Mouse (Mus musculus): Measurements from ENCODE around the gene Lrrc56. TPM values are rescaled to one million over a fixed set of nuclear protein-coding genes. Genes with fewer than 3 reads are reported as not detected.
"Not testable (repeated sequence)": the region's sequence is repeated elsewhere in the genome, so short reads cannot be mapped to it uniquely, and the experiment has no call there.

The Lrrc56 gene
- polyA plus RNA-seq, 1 experiment from 2014 or later: 12.2 TPM

GRCm38 (mm10) chr7:141228279-141229067 is 34.5 kb downstream of the Lrrc56 start, which contains the start of gene Phrf1:
Gene Phrf1, plus strand, starts transcription at chr7:141228784.
- Histone ChIP-seq H3K27ac (peak within 1 kb of the TSS; percentile 89), H3K36me3 (peaks cover 33% of the 10 kb centered on the region), H3K4me2 (peak within 1 kb of the TSS; percentile 97), H3K4me3 (replicated peaks) (peak within 1 kb of the TSS; percentile 97), H3K9ac (peak within 1 kb of the TSS; percentile 99), H3K4me1 (replicated peaks) (peaks cover 32% of the 10 kb centered on the region), H3K27me3 (no peaks in the 10 kb centered on the region), H3K9me3 (replicated peaks) (no peaks in the 10 kb centered on the region; the same call in 1 of the 2 replicates)
- WGBS (ENCODE audit: insufficient replicate concordance): under 1% methylated on average over 76 of the region's 76 CpGs
- DNase-seq: peak; percentile 84
- ATAC-seq (ENCODE audit: low read depth): peak; percentile 90

- Histone ChIP-seq H3K27ac (peak overlapping the region; percentile 89), H3K9ac (peak overlapping the region; percentile 99), H3K4me2 (peak overlapping the region; percentile 97), H3K4me1 (replicated peaks) (peaks cover 32% of the 10 kb centered on the region), H3K27me3 (no peaks in the 10 kb centered on the region), H3K9me3 (replicated peaks) (no peaks in the 10 kb centered on the region; the same call in 1 of the 2 replicates), H3K4me3 (replicated peaks) (peak overlapping the region; percentile 97), H3K36me3 (peaks cover 45% of the 10 kb centered on the region)
- no peak for ATAC-seq (ENCODE audit: low read depth)
- no peak for DNase-seq
- WGBS (ENCODE audit: insufficient replicate concordance): 31% methylated on average over 6 of the region's 6 CpGs
Measured at GRCm38 (mm10) chr7:141229702-141230101, 35.7 kb downstream of the Lrrc56 start.

GRCm38 (mm10) chr7:141230570-141230969 is 36.6 kb downstream of the Lrrc56 start:
- peaks cover 54% of the 10 kb centered on the region for H3K36me3 ChIP-seq

GRCm38 (mm10) chr7:141231111-141231510 is 37.2 kb downstream of the Lrrc56 start:
- WGBS (ENCODE audit: insufficient replicate concordance): 82% methylated on average over 3 of the region's 3 CpGs
- Histone ChIP-seq H3K9ac (peak overlapping the region; percentile 99; the same call in 1 of the 2 replicates), H3K4me1 (replicated peaks) (peaks cover 32% of the 10 kb centered on the region), H3K36me3 (peaks cover 59% of the 10 kb centered on the region), H3K27ac (no peak overlapping the region; the same call in 1 of the 2 replicates), H3K4me2 (peak overlapping the region; percentile 97; the same call in 1 of the 2 replicates), H3K4me3 (replicated peaks) (peak overlapping the region; percentile 97; the same call in 1 of the 2 replicates), H3K27me3 (no peaks in the 10 kb centered on the region), H3K9me3 (replicated peaks) (no peaks in the 10 kb centered on the region; the same call in 1 of the 2 replicates)
- no peak for ATAC-seq (ENCODE audit: low read depth)
- no peak for DNase-seq

More at GRCm38 (mm10) chr7:141230570-141230969, 36.6 kb downstream of the Lrrc56 start:
- Histone ChIP-seq H3K4me3 (replicated peaks) (peak overlapping the region; percentile 97), H3K9me3 (replicated peaks) (no peaks in the 10 kb centered on the region; the same call in 1 of the 2 replicates), H3K4me1 (replicated peaks) (peaks cover 32% of the 10 kb centered on the region), H3K27me3 (no peaks in the 10 kb centered on the region), H3K9ac (peak overlapping the region; percentile 99), H3K27ac (peak overlapping the region; percentile 89; the same call in 1 of the 2 replicates), H3K4me2 (peak overlapping the region; percentile 97)
- WGBS (ENCODE audit: insufficient replicate concordance): 92% methylated on average over 4 of the region's 4 CpGs
- ATAC-seq (ENCODE audit: low read depth) (no peak), DNase-seq (no peak)

- ATAC-seq (ENCODE audit: low read depth) (no peak), DNase-seq (no peak)
- Histone ChIP-seq H3K4me2 (no peak overlapping the region), H3K4me3 (replicated peaks) (no peak overlapping the region), H3K27me3 (no peaks in the 10 kb centered on the region), H3K9ac (no peak overlapping the region), H3K27ac (no peak overlapping the region), H3K9me3 (replicated peaks) (no peaks in the 10 kb centered on the region; the same call in 1 of the 2 replicates), H3K4me1 (replicated peaks) (peaks cover 32% of the 10 kb centered on the region), H3K36me3 (peaks cover 62% of the 10 kb centered on the region)
- WGBS (ENCODE audit: insufficient replicate concordance): 83% methylated on average over 10 of the region's 10 CpGs
Measured at GRCm38 (mm10) chr7:141231551-141231950, 37.6 kb downstream of the Lrrc56 start.

GRCm38 (mm10) chr7:141250486-141250885 is 56.5 kb downstream of the Lrrc56 start:
- H3K9me3 ChIP-seq (replicated peaks); ATAC-seq (ENCODE audit: low read depth); H3K27me3 ChIP-seq; H3K9ac ChIP-seq; H3K4me3 ChIP-seq (replicated peaks); H3K27ac ChIP-seq; H3K4me2 ChIP-seq; DNase-seq; H3K4me1 ChIP-seq (replicated peaks): not testable (repeated sequence)
- H3K36me3 ChIP-seq: peaks cover 97% of the 10 kb centered on the region
- 85% methylated on average over 4 of the region's 4 CpGs for WGBS (ENCODE audit: insufficient replicate concordance)

- no peak for ATAC-seq (ENCODE audit: low read depth)
- peaks cover 96% of the 10 kb centered on the region for H3K36me3 ChIP-seq
- no peak overlapping the region for H3K9ac ChIP-seq
- H3K9me3 ChIP-seq (replicated peaks): no peaks in the 10 kb centered on the region
- DNase-seq: no peak
- H3K4me2 ChIP-seq: no peak overlapping the region
- 0 out of 2 replicates have a peak, but pooled peaks cover 2% of the 10 kb centered on the region for H3K4me1 ChIP-seq (replicated peaks)
- no peaks in the 10 kb centered on the region for H3K27me3 ChIP-seq
- no peak overlapping the region for H3K4me3 ChIP-seq (replicated peaks)
- H3K27ac ChIP-seq: no peak overlapping the region
- 81% methylated on average over 10 of the region's 10 CpGs for WGBS (ENCODE audit: insufficient replicate concordance)
Measured at GRCm38 (mm10) chr7:141256159-141256558, 62.2 kb downstream of the Lrrc56 start.

MicroRNAs within 50 kb of the gene (microRNA counts, 519-probe panel; counts per million panel counts)
- 4,369 counts per million, percentile 39 among the panel's probes with 10 or more counts for microRNA mmu-miR-210

Small RNAs within 50 kb of the gene (microRNA-seq; reads per million reads assigned to microRNA genes)
- 1,029 reads per million, percentile 76 among the genes with 10 or more reads in this experiment for gene Mir210

Other genes starting within 250 kb of the Lrrc56 start
- 0.35 and 0.61 TPM in 2 replicates for gene Ifitm5, start 243.9 kb upstream of the Lrrc56 start, polyA plus RNA-seq (2015; fragmentation: Nextera tagmentation; extraction: Ambion mirVana)
- not detected in 2 replicates for gene Gm45717, start 238.2 kb upstream of the Lrrc56 start, polyA plus RNA-seq (2015; fragmentation: Nextera tagmentation; extraction: Ambion mirVana)
- 309 and 331 TPM in 2 replicates for gene Ifitm2, start 238.2 kb upstream of the Lrrc56 start, polyA plus RNA-seq (2015; fragmentation: Nextera tagmentation; extraction: Ambion mirVana)
- 22.3 and 24.0 TPM in 2 replicates for gene Ifitm1, start 226.9 kb upstream of the Lrrc56 start, polyA plus RNA-seq (2015; fragmentation: Nextera tagmentation; extraction: Ambion mirVana)
- 53.9 and 61.7 TPM in 2 replicates for gene Ifitm3, start 183.4 kb upstream of the Lrrc56 start, polyA plus RNA-seq (2015; fragmentation: Nextera tagmentation; extraction: Ambion mirVana)
- gene Ifitm6, start 176.2 kb upstream of the Lrrc56 start, polyA plus RNA-seq (2015; fragmentation: Nextera tagmentation; extraction: Ambion mirVana): 2.7 and 2.9 TPM in 2 replicates
- gene Gm17387, start 165.0 kb upstream of the Lrrc56 start, polyA plus RNA-seq (2015; fragmentation: Nextera tagmentation; extraction: Ambion mirVana): not detected in 2 replicates
- gene B4galnt4, start 133.1 kb upstream of the Lrrc56 start, polyA plus RNA-seq (2015; fragmentation: Nextera tagmentation; extraction: Ambion mirVana): 0.75 and 0.81 TPM in 2 replicates
- gene Pkp3, start 115.9 kb upstream of the Lrrc56 start, polyA plus RNA-seq (2015; fragmentation: Nextera tagmentation; extraction: Ambion mirVana): 0.70 and 0.71 TPM in 2 replicates
- 16.5 and 16.9 TPM in 2 replicates for gene Sigirr, start 93.6 kb upstream of the Lrrc56 start, polyA plus RNA-seq (2015; fragmentation: Nextera tagmentation; extraction: Ambion mirVana)
- 0.12 and 0.20 TPM in 2 replicates for gene Ano9, start 76.4 kb upstream of the Lrrc56 start, polyA plus RNA-seq (2015; fragmentation: Nextera tagmentation; extraction: Ambion mirVana)
- gene Ptdss2, start 71.8 kb upstream of the Lrrc56 start, polyA plus RNA-seq (2015; fragmentation: Nextera tagmentation; extraction: Ambion mirVana): 138 and 147 TPM in 2 replicates
- 55.0 and 58.0 TPM in 2 replicates for gene Rnh1, start 21.3 kb upstream of the Lrrc56 start, polyA plus RNA-seq (2015; fragmentation: Nextera tagmentation; extraction: Ambion mirVana)
- 91.5 and 104 TPM in 2 replicates for gene Hras, start 152 bp upstream of the Lrrc56 start, polyA plus RNA-seq (2015; fragmentation: Nextera tagmentation; extraction: Ambion mirVana)
- 0.59 and 0.71 TPM in 2 replicates for gene Lmntd2, start 19.9 kb downstream of the Lrrc56 start, polyA plus RNA-seq (2015; fragmentation: Nextera tagmentation; extraction: Ambion mirVana)
- gene Rassf7, start 21.7 kb downstream of the Lrrc56 start, polyA plus RNA-seq (2015; fragmentation: Nextera tagmentation; extraction: Ambion mirVana): 23.9 and 26.7 TPM in 2 replicates
- gene Phrf1, start 34.6 kb downstream of the Lrrc56 start, polyA plus RNA-seq (2015; fragmentation: Nextera tagmentation; extraction: Ambion mirVana): 32.6 and 34.9 TPM in 2 replicates
- 6.3 and 6.4 TPM in 2 replicates for gene Irf7, start 72.3 kb downstream of the Lrrc56 start, polyA plus RNA-seq (2015; fragmentation: Nextera tagmentation; extraction: Ambion mirVana)
- gene Cdhr5, start 82.6 kb downstream of the Lrrc56 start, polyA plus RNA-seq (2015; fragmentation: Nextera tagmentation; extraction: Ambion mirVana): 0.10 and 0.32 TPM in 2 replicates
- gene Sct, start 85.0 kb downstream of the Lrrc56 start, polyA plus RNA-seq (2015; fragmentation: Nextera tagmentation; extraction: Ambion mirVana): 0.22 TPM in 1 of 2 replicates, not detected in the other
- gene Drd4, start 97.8 kb downstream of the Lrrc56 start, polyA plus RNA-seq (2015; fragmentation: Nextera tagmentation; extraction: Ambion mirVana): 0.03 TPM in 1 of 2 replicates, not detected in the other
- gene Deaf1, start 133.5 kb downstream of the Lrrc56 start, polyA plus RNA-seq (2015; fragmentation: Nextera tagmentation; extraction: Ambion mirVana): 16.3 and 17.1 TPM in 2 replicates
- gene Tmem80, start 133.6 kb downstream of the Lrrc56 start, polyA plus RNA-seq (2015; fragmentation: Nextera tagmentation; extraction: Ambion mirVana): 18.2 and 19.6 TPM in 2 replicates
- gene Eps8l2, start 144.7 kb downstream of the Lrrc56 start, polyA plus RNA-seq (2015; fragmentation: Nextera tagmentation; extraction: Ambion mirVana): 5.1 and 6.6 TPM in 2 replicates
- gene Taldo1, start 198.0 kb downstream of the Lrrc56 start, polyA plus RNA-seq (2015; fragmentation: Nextera tagmentation; extraction: Ambion mirVana): 518 and 542 TPM in 2 replicates
- 18.1 and 18.3 TPM in 2 replicates for gene Gatd1, start 220.0 kb downstream of the Lrrc56 start, polyA plus RNA-seq (2015; fragmentation: Nextera tagmentation; extraction: Ambion mirVana)
- 0.10 and 0.14 TPM in 2 replicates for gene Cend1, start 235.3 kb downstream of the Lrrc56 start, polyA plus RNA-seq (2015; fragmentation: Nextera tagmentation; extraction: Ambion mirVana)
- 16.6 and 20.4 TPM in 2 replicates for gene Slc25a22, start 243.7 kb downstream of the Lrrc56 start, polyA plus RNA-seq (2015; fragmentation: Nextera tagmentation; extraction: Ambion mirVana)
- 10.9 and 11.4 TPM in 2 replicates for gene Pidd1, start 249.9 kb downstream of the Lrrc56 start, polyA plus RNA-seq (2015; fragmentation: Nextera tagmentation; extraction: Ambion mirVana)